Mouse (Mus musculus) embryonic facial prominence, embryonic 15.5 days (tissue): ENCODE measurements around the gene Rasgef1b. TPM values are rescaled to one million over a fixed set of nuclear protein-coding genes. Genes with fewer than 3 reads are reported as not detected.

Source experiments
- ATAC-seq: fragments of 200-750 bp; cut with Nextera tagmentation; 2 replicates; pipeline ENCODE4 v1.8.0; 2017; ENCODE audit warnings: low read depth, moderate TSS enrichment; ENCODE audit not compliant: insufficient number of reproducible peaks, low FRiP score, low TSS enrichment
- H3K27ac ChIP-seq: fragments of 300-500 bp; sonication (generic); replicated peaks from 2 replicates; pipeline ENCODE4 v1.5.1; 2015; ENCODE audit warnings: mild to moderate bottlenecking, inconsistent platforms
- H3K27me3 ChIP-seq: fragments of 300-500 bp; sonication (generic); 2 replicates; pipeline ENCODE4 v1.6.1; 2015; ENCODE audit warnings: inconsistent platforms
- H3K36me3 ChIP-seq: fragments of 300-500 bp; sonication (generic); 2 replicates; pipeline ENCODE4 v1.6.1; 2015; ENCODE audit warnings: mild to moderate bottlenecking, inconsistent platforms
- H3K4me1 ChIP-seq: fragments of 300-500 bp; sonication (generic); 2 replicates; pipeline ENCODE4 v1.6.1; 2015; ENCODE audit warnings: inconsistent platforms
- H3K4me2 ChIP-seq: fragments of 300-500 bp; sonication (generic); replicated peaks from 2 replicates; pipeline ENCODE4 v1.6.1; 2015; ENCODE audit warnings: mild to moderate bottlenecking, inconsistent platforms
- H3K4me3 ChIP-seq: fragments of 300-500 bp; sonication (generic); replicated peaks from 2 replicates; pipeline ENCODE4 v1.5.1; 2015; ENCODE audit warnings: mild to moderate bottlenecking, inconsistent platforms
- H3K9ac ChIP-seq: fragments of 300-500 bp; sonication (generic); 2 replicates; pipeline ENCODE4 v1.6.1; 2015; ENCODE audit warnings: inconsistent platforms
- H3K9me3 ChIP-seq: fragments of 300-500 bp; sonication (generic); replicated peaks from 2 replicates; pipeline ENCODE4 v1.6.1; 2016; ENCODE audit warnings: inconsistent platforms
- WGBS: fragments of 180-500 bp; shearing (Covaris S2); methylation state at CpG from one replicate; pipeline ENCODE4 v1.1.7; 2015; 5-methylcytosine and 5-hydroxymethylcytosine counted together
- polyA plus RNA-seq: library from polyadenylated mRNA; unstranded; fragments of >200 nt; fragmentation: Nextera tagmentation; extraction: Ambion mirVana; gene quantifications from 2 replicates; pipeline ENCODE4 v1.2.1, GENCODE M21; 2015

Rasgef1b gene
- polyA plus RNA-seq, 1 experiment from 2014 or later, result 11.5 TPM

DNA sequence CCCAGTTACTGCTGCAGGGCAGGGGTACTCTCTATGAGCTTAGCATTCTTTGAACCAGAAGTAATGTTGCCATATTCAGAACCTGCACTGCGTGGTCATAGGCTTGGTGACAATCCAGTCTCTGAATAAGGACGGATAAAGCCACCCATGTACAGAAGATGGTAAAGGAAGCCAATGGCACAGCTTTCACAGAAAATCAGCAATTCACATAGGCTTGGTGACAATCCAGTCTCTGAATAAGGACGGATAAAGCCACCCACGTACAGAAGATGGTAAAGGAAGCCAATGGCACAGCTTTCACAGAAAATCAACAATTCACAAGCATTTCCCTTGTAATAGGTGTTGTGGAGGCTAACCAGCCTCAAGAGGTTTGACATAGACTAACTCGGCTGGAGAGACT is 245.7 kb downstream of the Rasgef1b start:
- H3K4me3 ChIP-seq, result no peak overlapping the region
- no peak overlapping the region for H3K4me2 ChIP-seq
- H3K27ac ChIP-seq, result no peak overlapping the region
- peaks cover 13% of the 10 kb centered on the region for H3K4me1 ChIP-seq
- ATAC-seq, result no peak
- WGBS, result 87% methylated on average over 5 of the region's 5 CpGs
- H3K36me3 ChIP-seq, result no peaks in the 10 kb centered on the region
- no peak overlapping the region for H3K9ac ChIP-seq
- no peaks in the 10 kb centered on the region for H3K9me3 ChIP-seq
- H3K27me3 ChIP-seq, result no peaks in the 10 kb centered on the region

- no peak overlapping the region for H3K4me3 ChIP-seq
- H3K27me3 ChIP-seq, result no peaks in the 10 kb centered on the region
- no peak overlapping the region for H3K27ac ChIP-seq
- no peaks in the 10 kb centered on the region for H3K9me3 ChIP-seq
- ATAC-seq, result no peak
- H3K4me1 ChIP-seq, result peaks cover 13% of the 10 kb centered on the region
- no peak overlapping the region for H3K9ac ChIP-seq
- WGBS, result 93% methylated on average over 6 of the region's 6 CpGs
- H3K36me3 ChIP-seq, result no peaks in the 10 kb centered on the region
- no peak overlapping the region for H3K4me2 ChIP-seq
Measured at GRCm38 (mm10) chr5:99482524-99482923, 246.3 kb downstream of the Rasgef1b start.

GRCm38 (mm10) chr5:99482016-99482415 is 246.8 kb downstream of the Rasgef1b start:
- ATAC-seq, result no peak
- no peaks in the 10 kb centered on the region for H3K36me3 ChIP-seq
- no peaks in the 10 kb centered on the region for H3K9me3 ChIP-seq
- no peak overlapping the region for H3K27ac ChIP-seq
- no peak overlapping the region for H3K4me3 ChIP-seq
- no peak overlapping the region for H3K4me2 ChIP-seq
- 88% methylated on average over 7 of the region's 7 CpGs for WGBS
- peaks cover 13% of the 10 kb centered on the region for H3K4me1 ChIP-seq
- no peaks in the 10 kb centered on the region for H3K27me3 ChIP-seq
- no peak overlapping the region for H3K9ac ChIP-seq

DNA sequence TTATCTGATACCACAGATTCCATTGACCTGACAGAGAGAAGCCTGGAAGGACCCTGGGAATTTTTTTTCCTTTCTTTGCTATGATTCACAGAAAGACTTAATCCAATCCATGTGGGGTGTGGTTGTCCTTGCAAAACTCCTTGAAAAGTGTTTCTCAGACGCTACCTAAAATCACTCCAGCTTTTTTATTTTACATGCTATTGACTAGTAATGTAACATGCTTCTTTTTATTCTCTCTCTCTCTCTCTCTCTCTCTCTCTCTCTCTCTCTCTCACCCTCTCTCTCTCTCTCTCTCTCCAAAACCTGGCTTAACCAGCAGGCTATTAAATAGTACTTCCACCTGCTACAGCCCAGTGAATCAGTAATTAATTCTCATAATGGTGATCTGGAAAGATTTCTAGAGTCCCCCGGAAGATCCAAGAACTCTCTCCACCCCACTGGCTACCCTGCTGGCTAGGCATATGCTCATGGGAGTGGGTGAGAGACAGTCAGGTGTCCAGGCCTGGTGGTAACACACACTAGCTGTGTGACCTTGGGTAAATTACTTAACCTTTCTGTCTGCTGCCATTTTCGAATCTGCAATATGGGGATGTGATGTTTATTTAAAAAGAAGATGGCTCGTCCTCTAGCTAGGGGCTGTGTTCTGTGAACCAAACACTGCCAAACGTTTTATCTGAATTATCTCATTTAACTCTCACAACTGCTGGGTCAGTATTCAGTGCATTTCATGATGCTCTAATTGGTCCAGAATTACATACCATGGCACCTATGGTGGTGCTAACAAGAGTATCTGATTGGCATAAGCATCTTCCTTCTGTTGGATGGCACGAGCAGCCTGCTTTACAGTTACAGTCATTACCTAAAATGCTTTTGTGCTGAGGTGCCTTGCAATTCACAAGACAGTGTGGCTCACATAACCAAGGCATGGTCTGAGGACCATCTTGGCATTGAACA is 248.5 kb downstream of the Rasgef1b start:
- WGBS, result 58% methylated on average over 6 of the region's 6 CpGs
- Histone ChIP-seq H3K4me3 (no peak overlapping the region; the same call in 1 of the 2 replicates), H3K36me3 (no peaks in the 10 kb centered on the region), H3K27ac (no peak overlapping the region), H3K27me3 (no peaks in the 10 kb centered on the region), H3K9ac (peak overlapping the region; percentile 9; the same call in 1 of the 2 replicates), H3K4me2 (peak overlapping the region; percentile 43; the same call in 1 of the 2 replicates), H3K9me3 (no peaks in the 10 kb centered on the region), H3K4me1 (peaks cover 13% of the 10 kb centered on the region)
- ATAC-seq, result no peak

DNA sequence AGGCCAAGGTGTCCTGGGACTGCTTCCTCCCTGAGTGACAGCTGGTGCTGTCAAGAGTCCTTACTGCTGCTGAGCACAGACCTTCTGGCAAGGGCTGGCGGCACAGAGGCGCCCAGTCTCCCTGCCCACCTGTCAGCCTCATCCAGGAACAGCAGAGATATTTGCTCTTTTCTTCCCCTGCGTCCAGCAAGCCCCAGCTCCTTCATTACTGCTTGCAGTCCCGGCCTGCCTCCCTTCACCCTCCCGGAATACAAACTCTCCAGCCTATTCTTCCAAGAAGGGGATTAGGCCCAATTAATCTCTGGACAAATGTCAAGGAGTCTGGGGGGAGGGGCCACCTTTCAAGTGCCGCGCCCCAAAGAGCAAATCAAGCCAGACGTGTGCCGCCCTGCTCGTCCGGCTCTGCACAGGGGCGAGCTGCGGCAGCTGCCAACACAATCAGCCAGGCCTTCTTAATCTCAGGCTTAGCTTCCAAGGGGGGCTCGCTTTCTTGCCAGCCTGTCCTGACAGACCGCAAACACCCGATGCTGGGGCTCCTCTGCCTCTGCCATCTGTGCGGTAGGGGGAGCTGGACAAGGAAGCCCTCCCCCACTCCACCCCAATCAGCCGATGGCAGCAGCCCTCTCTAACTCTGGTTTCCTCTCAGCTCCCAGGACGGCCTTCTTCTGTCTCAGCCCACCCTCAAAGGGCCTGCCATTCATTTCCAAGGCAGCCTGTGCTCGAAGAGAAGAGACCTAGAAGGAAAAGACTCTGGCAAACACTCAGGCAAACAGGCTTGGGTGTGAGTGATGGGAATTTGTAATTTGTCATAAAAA is 249.4 kb downstream of the Rasgef1b start:
- peak; percentile 81 for ATAC-seq
- WGBS, result 4% methylated on average over 20 of the region's 20 CpGs
- Histone ChIP-seq H3K27ac (peak overlapping the region; percentile 34; the same call in 1 of the 2 replicates), H3K4me3 (peak overlapping the region; percentile 13; the same call in 1 of the 2 replicates), H3K9ac (peak overlapping the region; percentile 9; the same call in 1 of the 2 replicates), H3K4me1 (peaks cover 13% of the 10 kb centered on the region), H3K9me3 (no peaks in the 10 kb centered on the region), H3K4me2 (peak overlapping the region; percentile 43), H3K36me3 (no peaks in the 10 kb centered on the region), H3K27me3 (no peaks in the 10 kb centered on the region)

DNA sequence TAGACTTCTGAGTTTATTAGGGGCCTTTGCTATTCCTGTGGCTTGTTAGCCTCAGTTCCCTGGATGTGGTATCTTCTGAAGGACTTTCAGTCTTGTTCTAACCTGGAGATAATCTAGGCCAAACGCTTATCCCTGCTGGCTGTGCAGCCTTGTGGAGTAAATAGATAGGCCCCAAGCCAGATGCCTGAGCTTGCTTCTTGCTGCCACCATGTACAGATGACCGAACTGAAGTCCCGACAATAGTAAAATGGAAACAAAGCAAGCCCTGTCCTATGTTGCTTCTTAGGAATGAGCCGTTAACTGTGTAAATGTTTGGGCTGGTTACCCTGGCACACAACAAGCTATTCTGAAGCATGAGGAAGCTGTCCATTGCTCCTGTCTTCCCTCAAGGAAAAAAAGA is 250.1 kb downstream of the Rasgef1b start:
- H3K4me1 ChIP-seq, result peaks cover 13% of the 10 kb centered on the region
- H3K9ac ChIP-seq, result no peak overlapping the region
- WGBS, result 44% methylated on average over 4 of the region's 4 CpGs
- ATAC-seq, result no peak
- H3K9me3 ChIP-seq, result no peaks in the 10 kb centered on the region
- no peaks in the 10 kb centered on the region for H3K27me3 ChIP-seq
- no peak overlapping the region; the same call in 1 of the 2 replicates for H3K4me2 ChIP-seq
- no peak overlapping the region for H3K4me3 ChIP-seq
- H3K36me3 ChIP-seq, result no peaks in the 10 kb centered on the region
- no peak overlapping the region for H3K27ac ChIP-seq

- no peak overlapping the region for H3K27ac ChIP-seq
Measured at GRCm38 (mm10) chr5:99477420-99477815, 251.4 kb downstream of the Rasgef1b start.

GRCm38 (mm10) chr5:99476640-99477419 is 252.0 kb downstream of the Rasgef1b start:
- H3K4me2 ChIP-seq, result no peak overlapping the region
- H3K9ac ChIP-seq, result no peak overlapping the region
- no peaks in the 10 kb centered on the region for H3K9me3 ChIP-seq
- no peak overlapping the region for H3K4me3 ChIP-seq
- no peaks in the 10 kb centered on the region for H3K36me3 ChIP-seq
- 69% methylated on average over 6 of the region's 6 CpGs for WGBS
- H3K27me3 ChIP-seq, result no peaks in the 10 kb centered on the region
- no peak overlapping the region for H3K27ac ChIP-seq
- no peak for ATAC-seq
- H3K4me1 ChIP-seq, result peaks cover 13% of the 10 kb centered on the region

More at GRCm38 (mm10) chr5:99477420-99477815, 251.4 kb downstream of the Rasgef1b start:
- Histone ChIP-seq H3K9me3 (no peaks in the 10 kb centered on the region), H3K9ac (no peak overlapping the region), H3K4me2 (no peak overlapping the region), H3K27me3 (no peaks in the 10 kb centered on the region), H3K36me3 (no peaks in the 10 kb centered on the region), H3K4me3 (no peak overlapping the region), H3K4me1 (peaks cover 13% of the 10 kb centered on the region)
- 82% methylated on average over 9 of the region's 9 CpGs for WGBS
- no peak for ATAC-seq

DNA sequence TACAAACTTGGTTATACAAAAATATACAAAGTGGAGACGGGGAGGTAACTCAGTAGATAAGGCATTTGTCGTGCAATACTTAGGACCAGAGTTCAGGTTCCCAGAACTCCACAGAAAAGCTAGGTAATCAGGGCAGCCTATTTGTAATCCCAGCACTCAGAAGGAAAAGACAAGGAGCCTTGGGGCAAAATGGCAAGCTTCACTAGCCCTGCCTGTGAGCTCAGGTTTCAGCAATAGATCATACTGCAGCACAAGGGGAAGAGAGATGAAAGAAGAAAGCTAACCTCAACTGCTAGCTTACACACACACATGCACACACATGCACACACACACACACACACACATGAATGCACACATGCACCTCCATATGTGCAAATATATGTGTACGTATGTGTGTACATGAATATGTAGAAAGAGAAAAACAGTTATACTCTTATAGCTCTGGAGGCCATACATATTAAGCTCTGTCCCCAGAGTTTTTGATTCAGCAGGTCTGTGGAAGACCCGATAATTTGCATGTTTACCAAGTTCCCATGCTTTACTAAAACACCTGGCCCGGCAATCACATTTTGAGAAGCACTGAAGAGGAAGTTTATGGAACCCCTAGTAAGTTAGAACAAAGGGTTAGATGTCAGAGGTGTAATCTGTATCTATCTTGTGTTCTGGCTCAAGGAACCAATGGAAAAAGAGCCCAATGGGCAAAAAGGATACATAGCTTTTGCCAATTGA is 256.1 kb downstream of the Rasgef1b start:
- no peaks in the 10 kb centered on the region for H3K36me3 ChIP-seq
- H3K9ac ChIP-seq, result no peak overlapping the region
- no peak overlapping the region for H3K27ac ChIP-seq
- no peak overlapping the region for H3K4me3 ChIP-seq
- H3K4me2 ChIP-seq, result no peak overlapping the region
- no peaks in the 10 kb centered on the region for H3K27me3 ChIP-seq
- H3K4me1 ChIP-seq, result no peaks in the 10 kb centered on the region
- no peaks in the 10 kb centered on the region for H3K9me3 ChIP-seq
- 51% methylated on average over 5 of the region's 5 CpGs for WGBS
- no peak for ATAC-seq

DNA sequence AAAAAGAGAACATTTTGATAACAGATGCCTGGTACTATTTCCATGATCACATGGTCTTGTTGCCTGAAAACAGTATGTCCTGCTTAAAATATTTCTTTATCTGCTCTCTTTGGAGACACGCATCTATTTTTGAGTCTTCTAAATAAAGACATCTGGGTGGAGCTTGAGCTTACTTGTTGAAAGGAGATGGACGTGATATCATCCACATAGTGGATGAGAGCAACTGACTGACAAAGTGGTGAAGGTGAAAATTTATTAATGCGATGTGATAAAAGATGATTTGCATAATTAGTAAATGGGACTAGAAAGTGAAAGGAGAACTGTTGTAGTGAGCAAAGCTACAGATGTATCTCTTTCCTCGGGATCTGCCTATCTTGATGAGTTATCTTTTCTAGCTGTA is 257.1 kb downstream of the Rasgef1b start:
- 77% methylated on average over 4 of the region's 4 CpGs for WGBS
- Histone ChIP-seq H3K9me3 (no peaks in the 10 kb centered on the region), H3K4me2 (no peak overlapping the region), H3K27ac (no peak overlapping the region), H3K9ac (no peak overlapping the region), H3K4me3 (no peak overlapping the region), H3K27me3 (no peaks in the 10 kb centered on the region), H3K4me1 (no peaks in the 10 kb centered on the region), H3K36me3 (no peaks in the 10 kb centered on the region)
- no peak for ATAC-seq
